Mouse (Mus musculus): ENCODE measurements at regions not wholly inside any gene's neighbourhood (a gene's known extent, or its start where the extent isn't known, plus 50 kb on each side); places are given as distances from the start of the nearest gene placed in this dataset.

- ChIA-PET POLR2A (no interaction called here), CTCF (no interaction called here)
- TF ChIP-seq CTCF (IDR thresholded peaks at IDR 0.05) = no peak
- in situ Hi-C loops (cut with MboI; ENCODE audit: low pct_unique_long_range_greater_than_20kb) = no loop called here
- H3K27me3 ChIP-seq = peaks cover 6% of the 10 kb centered on the region
- no peak for ATAC-seq
- DNase-seq (ENCODE audit: low read depth, low spot score) = no peak
Measured at GRCm38 (mm10) chr7:69510389-69510788, 761.3 kb upstream of the Arrdc4 start.

GRCm38 (mm10) chr7:69493062-69493930 is 744.3 kb upstream of the Arrdc4 start:
- CTCF ChIA-PET = no interaction called here
- DNase-seq (ENCODE audit: low read depth, low spot score) = no peak
- in situ Hi-C loops (cut with MboI; ENCODE audit: low pct_unique_long_range_greater_than_20kb) = loop anchor here (5.0 to 25.0 kb wide), 4 partner anchors 619 to 1922 kb away; no protein-coding TSS in a partner anchor
- H3K27me3 ChIP-seq = peaks cover 7% of the 10 kb centered on the region
- TF ChIP-seq CTCF (IDR thresholded peaks at IDR 0.05) = no peak
- no peak for ATAC-seq
- POLR2A ChIA-PET = no interaction called here

- POLR2A ChIA-PET = no interaction called here
- in situ Hi-C loops (cut with MboI; ENCODE audit: low pct_unique_long_range_greater_than_20kb) = loop anchor here (5.0 to 25.0 kb wide), 4 partner anchors 621 to 1924 kb away; no protein-coding TSS in a partner anchor
- CTCF ChIA-PET = interaction anchor here (0.7 kb wide), 1 partner anchor 1404 kb away, joined by 3 read pairs; no protein-coding TSS in a partner anchor
- TF ChIP-seq CTCF (IDR thresholded peaks at IDR 0.05) = peak; percentile 95
- ATAC-seq (peak; percentile 92), DNase-seq (ENCODE audit: low read depth, low spot score) (peak; percentile 20)
- H3K27me3 ChIP-seq = peaks cover 11% of the 10 kb centered on the region
Measured at GRCm38 (mm10) chr7:69490566-69491466, 741.8 kb upstream of the Arrdc4 start.

- ChIA-PET POLR2A (interaction anchor here (0.5 to 0.9 kb wide), 2 partner anchors 864 to 1895 kb away, joined by 4 to 7 read pairs; no protein-coding TSS in a partner anchor), CTCF (no interaction called here)
- peaks cover 11% of the 10 kb centered on the region for H3K27me3 ChIP-seq
- ATAC-seq = no peak
- TF ChIP-seq CTCF (IDR thresholded peaks at IDR 0.05) = no peak
- in situ Hi-C loops (cut with MboI; ENCODE audit: low pct_unique_long_range_greater_than_20kb) = loop anchor here (25.0 kb wide), 2 partner anchors 624 to 1099 kb away; no protein-coding TSS in a partner anchor
- no peak for DNase-seq (ENCODE audit: low read depth, low spot score)
Measured at GRCm38 (mm10) chr7:69488630-69489029, 739.6 kb upstream of the Arrdc4 start.

GRCm38 (mm10) chr7:69487111-69487510 is 738.1 kb upstream of the Arrdc4 start:
- DNase-seq (ENCODE audit: low read depth, low spot score) (no peak), ATAC-seq (no peak)
- in situ Hi-C loops (cut with MboI; ENCODE audit: low pct_unique_long_range_greater_than_20kb) = loop anchor here (25.0 kb wide), 2 partner anchors 625 to 1100 kb away; no protein-coding TSS in a partner anchor

GRCm38 (mm10) chr7:69484552-69484951 is 735.5 kb upstream of the Arrdc4 start:
- DNase-seq (ENCODE audit: low read depth, low spot score) = no peak
- ATAC-seq = no peak
- in situ Hi-C loops (cut with MboI; ENCODE audit: low pct_unique_long_range_greater_than_20kb) = loop anchor here (25.0 kb wide), 2 partner anchors 628 to 1103 kb away; no protein-coding TSS in a partner anchor
- TF ChIP-seq CTCF (IDR thresholded peaks at IDR 0.05) = no peak
- POLR2A ChIA-PET = no interaction called here
- H3K27me3 ChIP-seq = peaks cover 7% of the 10 kb centered on the region
- CTCF ChIA-PET = interaction anchor here (1.2 kb wide), 1 partner anchor 236 kb away, joined by 3 read pairs; no protein-coding TSS in a partner anchor

More at GRCm38 (mm10) chr7:69487111-69487510, 738.1 kb upstream of the Arrdc4 start:
- POLR2A ChIA-PET = no interaction called here
- peaks cover 11% of the 10 kb centered on the region for H3K27me3 ChIP-seq
- TF ChIP-seq CTCF (IDR thresholded peaks at IDR 0.05) = no peak
- CTCF ChIA-PET = no interaction called here

Data from Patski (cell line).